ENCODE assay signal across 31 mouse cellular contexts in genomic region chr11:32194626-32195025, GRCm38 (mm10). TPM values are rescaled to one million over a fixed set of nuclear protein-coding genes. Genes with fewer than 3 reads are reported as not detected.
"Had no signal": no experiment of that assay in that cellular context is flagged by ENCODE, and none has a peak within 500 bp of the region (broad histone marks: within the 10 kb centered on the region; RNA-seq: fewer than 3 reads in every experiment).

No protein-coding gene starts in this region.

- H3K4me3 ChIP-seq: heart, embryonic 13.5 days; heart, embryonic 15.5 days; hindbrain, embryonic 10.5 days; hindbrain, embryonic 12.5 days; intestine, embryonic 15.5 days; layer of hippocampus, adult 2 months; left cerebral cortex, adult 2 months; limb, embryonic 10.5 days; limb, embryonic 12.5 days had no signal

- H3K27me3 ChIP-seq: intestine, embryonic 15.5 days had no signal

- H3K4me2 ChIP-seq: heart, embryonic 11.5 days; heart, embryonic 13.5 days; heart, embryonic 15.5 days; hindbrain, embryonic 12.5 days; hindbrain, embryonic 14.5 days; intestine, embryonic 15.5 days; limb, embryonic 12.5 days; liver, embryonic 11.5 days had no signal

- H3K36me3 ChIP-seq: heart, embryonic 13.5 days; heart, embryonic 15.5 days; hindbrain, embryonic 10.5 days; hindbrain, embryonic 12.5 days; intestine, embryonic 15.5 days; limb, embryonic 10.5 days; limb, embryonic 12.5 days had no signal

- H3K9me3 ChIP-seq: heart, embryonic 13.5 days; heart, embryonic 15.5 days; hindbrain, embryonic 10.5 days; hindbrain, embryonic 12.5 days; intestine, embryonic 15.5 days; limb, embryonic 10.5 days; limb, embryonic 12.5 days had no signal

- H3K9ac ChIP-seq: heart, embryonic 13.5 days; heart, embryonic 15.5 days; hindbrain, embryonic 12.5 days; hindbrain, embryonic 14.5 days; intestine, embryonic 15.5 days; limb, embryonic 12.5 days had no signal

- DNase-seq: gastrocnemius, postnatal 14 days; heart, adult 18-20 months; heart, postnatal 14 days; kidney, adult 18-20 months; kidney, adult 8-10 months; kidney, postnatal 25 days; kidney, postnatal 4 days; liver had no signal

- ATAC-seq: hindbrain, embryonic 16.5 days; inflammation-experienced regulatory T-cells, adult 6 months; intestine, embryonic 15.5 days; intestine, postnatal 0 days had no signal

- H3K27ac ChIP-seq: heart, embryonic 13.5 days; heart, embryonic 15.5 days; hindbrain, embryonic 12.5 days; hindbrain, embryonic 14.5 days; intestine, embryonic 15.5 days; layer of hippocampus, adult 2 months; left cerebral cortex, adult 2 months; limb, embryonic 10.5 days; limb, embryonic 12.5 days had no signal

RNA-seq across cellular contexts. Expression of gene Il9r, which starts 5.5 kb away (rescaled TPM):
- total RNA-seq: gastrocnemius, adult 18-20 months; granulocyte monocyte progenitor cell, adult 5-6 weeks; layer of hippocampus, adult 2 months; layer of hippocampus, postnatal 10 days; layer of hippocampus, postnatal 25 days; left cerebral cortex, adult 2 months; left cerebral cortex, postnatal 14 days; left cerebral cortex, postnatal 36 days had no signal
- polyA plus RNA-seq: heart, embryonic 11.5 days; hindbrain, embryonic 10.5 days; hindbrain, embryonic 12.5 days; hindbrain, embryonic 14.5 days; hindbrain, embryonic 16.5 days; intestine, postnatal 0 days; kidney, embryonic 14.5 days; kidney, embryonic 16.5 days; limb, embryonic 10.5 days had no signal

RNA-seq across cellular contexts. Expression of gene Rhbdf1, which starts 27.5 kb away (rescaled TPM):
- total RNA-seq: granulocyte monocyte progenitor cell, adult 5-6 weeks had no signal
